Mouse (Mus musculus): ENCODE results near the gene Cdc42ep4.

- TF ChIP-seq CTCF (IDR thresholded peaks at IDR 0.05; ENCODE audit: insufficient read depth, low read depth, low read length) (no peak), POLR2A (IDR thresholded peaks at IDR 0.05; ENCODE audit: insufficient read depth, low read depth, low read length) (no peak)
Observed at GRCm38 (mm10) chr11:113715078-113715674, 36.5 kb downstream of the Cdc42ep4 start.

Data from olfactory bulb, adult 2 months (tissue).